Mouse (Mus musculus): ENCODE measurements around the gene Golim4. TPM values are rescaled to one million over a fixed set of nuclear protein-coding genes. Genes with fewer than 3 reads are reported as not detected.

The Golim4 gene
- total RNA-seq, 2 experiments from 2014 or later, result 23.4 to 24.4 TPM

GRCm38 (mm10) chr3:75930659-75931225 is 26.0 kb downstream of the Golim4 start:
- no peak for DNase-seq
- intact Hi-C loops (cut with DNase I), result no loop called here

GRCm38 (mm10) chr3:75929926-75930548 is 26.7 kb downstream of the Golim4 start:
- intact Hi-C loops (cut with DNase I), result no loop called here
- DNase-seq, result no peak

GRCm38 (mm10) chr3:75926327-75926726 is 30.4 kb downstream of the Golim4 start:
- intact Hi-C loops (cut with DNase I), result no loop called here
- DNase-seq, result no peak

GRCm38 (mm10) chr3:75925123-75925522 is 31.6 kb downstream of the Golim4 start:
- intact Hi-C loops (cut with DNase I), result no loop called here
- no peak for DNase-seq

- intact Hi-C loops (cut with DNase I), result no loop called here
- no peak for DNase-seq
These were observed 38.8 kb downstream of the Golim4 start for GRCm38 (mm10) chr3:75917770-75918503.

GRCm38 (mm10) chr3:75912786-75913185 is 44.0 kb downstream of the Golim4 start:
- intact Hi-C loops (cut with DNase I), result loop anchor here (2.0 to 5.0 kb wide), 2 partner anchors 44 to 70 kb away; partner anchors contain the start of gene Golim4
- no peak for DNase-seq

- intact Hi-C loops (cut with DNase I), result loop anchor here (1.0 to 5.0 kb wide), 2 partner anchors 72 to 91 kb away; no protein-coding TSS in a partner anchor
- DNase-seq, result no peak
These were observed 46.0 kb downstream of the Golim4 start for GRCm38 (mm10) chr3:75910768-75911167.

- peak in 1 of 2 experiments; percentile 23 for DNase-seq
- intact Hi-C loops (cut with DNase I), result loop anchor here (1.0 to 5.0 kb wide), 2 partner anchors 72 to 91 kb away; no protein-coding TSS in a partner anchor
These were observed 46.5 kb downstream of the Golim4 start for GRCm38 (mm10) chr3:75910257-75910656.

- DNase-seq, result no peak
- intact Hi-C loops (cut with DNase I), result no loop called here
These were observed 54.7 kb downstream of the Golim4 start for GRCm38 (mm10) chr3:75901903-75902598.

GRCm38 (mm10) chr3:75895075-75895474 is 61.7 kb downstream of the Golim4 start:
- intact Hi-C loops (cut with DNase I), result no loop called here
- no peak for DNase-seq

- no peak for DNase-seq
These were observed 65.2 kb downstream of the Golim4 start for GRCm38 (mm10) chr3:75891581-75891980.

GRCm38 (mm10) chr3:75889323-75889722 is 67.4 kb downstream of the Golim4 start:
- intact Hi-C loops (cut with DNase I), result no loop called here
- DNase-seq, result no peak

More at GRCm38 (mm10) chr3:75891581-75891980, 65.2 kb downstream of the Golim4 start:
- intact Hi-C loops (cut with DNase I), result no loop called here

GRCm38 (mm10) chr3:75881582-75881981 is 75.2 kb downstream of the Golim4 start:
- intact Hi-C loops (cut with DNase I), result no loop called here
- no peak for DNase-seq

GRCm38 (mm10) chr3:75879269-75879668 is 77.5 kb downstream of the Golim4 start:
- intact Hi-C loops (cut with DNase I), result no loop called here
- DNase-seq, result no peak

- intact Hi-C loops (cut with DNase I), result no loop called here
These were observed 87.9 kb downstream of the Golim4 start for GRCm38 (mm10) chr3:75868886-75869285.

GRCm38 (mm10) chr3:75864203-75864602 is 92.5 kb downstream of the Golim4 start:
- no peak for DNase-seq
- intact Hi-C loops (cut with DNase I), result loop anchor here (5.0 kb wide), 1 partner anchor 647 kb away; no protein-coding TSS in a partner anchor

More at GRCm38 (mm10) chr3:75868886-75869285, 87.9 kb downstream of the Golim4 start:
- DNase-seq, result peak in 1 of 2 experiments; percentile 38

GRCm38 (mm10) chr3:75861677-75862076 is 95.1 kb downstream of the Golim4 start:
- peak; percentile 46 to 60 for DNase-seq
- intact Hi-C loops (cut with DNase I), result loop anchor here (5.0 kb wide), 1 partner anchor 644 kb away; no protein-coding TSS in a partner anchor

GRCm38 (mm10) chr3:75860760-75861159 is 96.0 kb downstream of the Golim4 start:
- intact Hi-C loops (cut with DNase I), result loop anchor here (5.0 kb wide), 1 partner anchor 643 kb away; no protein-coding TSS in a partner anchor

GRCm38 (mm10) chr3:75835286-75835967 is 121.3 kb downstream of the Golim4 start:
- intact Hi-C loops (cut with DNase I), result no loop called here
- DNase-seq, result peak; percentile 20 to 30

More at GRCm38 (mm10) chr3:75860760-75861159, 96.0 kb downstream of the Golim4 start:
- peak; percentile 55 to 60 for DNase-seq

GRCm38 (mm10) chr3:75834827-75835226 is 121.9 kb downstream of the Golim4 start:
- intact Hi-C loops (cut with DNase I), result no loop called here
- DNase-seq, result no peak
